In the genomic region with DNA sequence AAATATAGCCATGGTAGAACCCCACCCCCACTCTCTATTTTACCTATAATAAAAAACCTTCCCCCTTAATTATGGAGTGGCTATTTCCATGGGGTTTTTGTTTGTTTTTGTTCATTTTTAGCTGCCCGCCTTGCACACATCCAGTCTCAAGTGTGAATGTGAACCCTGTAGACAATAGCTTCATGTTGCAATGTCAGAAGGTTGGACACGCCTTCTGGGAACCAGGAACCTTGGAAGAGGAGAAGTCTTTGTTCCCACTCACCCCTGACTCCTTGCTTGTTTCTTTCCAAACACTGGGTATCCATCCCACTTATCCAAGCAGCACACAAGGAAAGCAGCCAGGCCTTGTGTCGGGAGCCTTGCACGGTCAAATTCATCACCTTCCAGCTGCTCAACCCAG, we compare ENCODE assay signal across 16 mouse cellular contexts. TPM values are rescaled to one million over a fixed set of nuclear protein-coding genes. Genes with fewer than 3 reads are reported as not detected.
DNase-seq lines count a peak whose midpoint lies in the region; ATAC-seq and TF ChIP-seq lines count a peak whose summit lies in the region.
"Had no signal": no experiment of that assay in that cellular context is flagged by ENCODE, and none has a peak within 500 bp of the region (broad histone marks: within the 10 kb centered on the region; RNA-seq: fewer than 3 reads in every experiment).

No protein-coding gene starts in this region.

- ATAC-seq in forebrain, postnatal 0 days = no peak
- no peak; the same call in 1 of the 2 replicates for ATAC-seq in lung, embryonic 14.5 days (ENCODE audit: insufficient read depth)
- no peak for ATAC-seq in limb, embryonic 11.5 days (ENCODE audit: insufficient number of reproducible peaks, low FRiP score, low TSS enrichment, low read depth)
- ATAC-seq: intestine, postnatal 0 days; liver, postnatal 0 days had no signal

- WGBS in forebrain, embryonic 10.5 days = 66% methylated on average over 4 of the region's 4 CpGs
- WGBS in forebrain, postnatal 0 days = 49% methylated on average over 4 of the region's 4 CpGs
- 38% methylated on average over 4 of the region's 4 CpGs for WGBS in lung, embryonic 14.5 days
- 54% methylated on average over 4 of the region's 4 CpGs for whole genome bisulfite sequencing in limb, embryonic 11.5 days

- peak overlapping the region; percentile 76 for H3K27ac ChIP-seq in forebrain, embryonic 10.5 days
- no peak overlapping the region for H3K27ac ChIP-seq in forebrain, postnatal 0 days (ENCODE audit: low read depth, low read length)
- H3K27ac ChIP-seq in lung, embryonic 14.5 days (ENCODE audit: low read depth) = peak overlapping the region; percentile 21; the same call in 1 of the 2 replicates
- H3K27ac ChIP-seq in limb, embryonic 11.5 days (replicated peaks; ENCODE audit: low read depth, low read length) = 0 out of 2 replicates have a peak overlapping the region, but pooled peaks have one; percentile 43
- H3K27ac ChIP-seq: heart, adult 2 months had no signal

- H3K9me3 ChIP-seq in forebrain, embryonic 10.5 days = no peaks in the 10 kb centered on the region
- H3K9me3 ChIP-seq in forebrain, postnatal 0 days (ENCODE audit: low read length) = no peaks in the 10 kb centered on the region
- no peaks in the 10 kb centered on the region for H3K9me3 ChIP-seq in lung, embryonic 14.5 days (ENCODE audit: low read depth, low read length)
- H3K9me3 ChIP-seq in E14TG2a.4 (ENCODE audit: low read length) = peaks cover 5% of the 10 kb centered on the region
- H3K9me3 ChIP-seq in limb, embryonic 11.5 days (ENCODE audit: control insufficient read depth, low read length) = no peaks in the 10 kb centered on the region
- H3K9me3 ChIP-seq: hindbrain, embryonic 13.5 days had no signal

- no peak for TF ChIP-seq CTCF in forebrain, postnatal 0 days (IDR thresholded peaks at IDR 0.05; ENCODE audit: low read depth)
- TF ChIP-seq CTCF in lung, embryonic 14.5 days (IDR thresholded peaks at IDR 0.05; ENCODE audit: low read depth) = no peak
- no peak for TF ChIP-seq CTCF in E14TG2a.4 (conservative IDR thresholded peaks at IDR 0.05; ENCODE audit: low read length)

- H3K4me2 ChIP-seq in forebrain, postnatal 0 days (ENCODE audit: low read depth) = no peak overlapping the region
- H3K4me2 ChIP-seq in lung, embryonic 14.5 days = no peak overlapping the region
- no peak overlapping the region for H3K4me2 ChIP-seq in limb, embryonic 11.5 days (ENCODE audit: low read depth, severe bottlenecking)
- H3K4me2 ChIP-seq: hindbrain, embryonic 13.5 days had no signal

- no peaks in the 10 kb centered on the region for H3K36me3 ChIP-seq in forebrain, embryonic 10.5 days (replicated peaks)
- H3K36me3 ChIP-seq in forebrain, postnatal 0 days (ENCODE audit: insufficient read depth) = no peaks in the 10 kb centered on the region
- no peaks in the 10 kb centered on the region for H3K36me3 ChIP-seq in lung, embryonic 14.5 days (ENCODE audit: insufficient read depth)
- H3K36me3 ChIP-seq in E14TG2a.4 (ENCODE audit: insufficient read depth, low read length) = no peaks in the 10 kb centered on the region
- H3K36me3 ChIP-seq in limb, embryonic 11.5 days (ENCODE audit: control insufficient read depth, insufficient read depth, low read length) = no peaks in the 10 kb centered on the region
- H3K36me3 ChIP-seq: hindbrain, embryonic 13.5 days had no signal

- peaks cover 27% of the 10 kb centered on the region for H3K4me1 ChIP-seq in forebrain, embryonic 10.5 days
- H3K4me1 ChIP-seq in forebrain, postnatal 0 days (ENCODE audit: insufficient read depth) = peaks cover 5% of the 10 kb centered on the region
- H3K4me1 ChIP-seq in lung, embryonic 14.5 days (ENCODE audit: insufficient read depth) = no peaks in the 10 kb centered on the region
- peaks cover 24% of the 10 kb centered on the region for H3K4me1 ChIP-seq in E14TG2a.4 (replicated peaks; ENCODE audit: low read depth, low read length)
- H3K4me1 ChIP-seq in limb, embryonic 11.5 days (ENCODE audit: control insufficient read depth, insufficient read depth, low read length) = peaks cover 7% of the 10 kb centered on the region; the same call in 1 of the 2 replicates

- H3K27me3 ChIP-seq in forebrain, embryonic 10.5 days (ENCODE audit: poor library complexity, severe bottlenecking) = no peaks in the 10 kb centered on the region
- no peaks in the 10 kb centered on the region for H3K27me3 ChIP-seq in forebrain, postnatal 0 days (ENCODE audit: insufficient read depth, low read length)
- no peaks in the 10 kb centered on the region for H3K27me3 ChIP-seq in lung, embryonic 14.5 days (ENCODE audit: insufficient read depth, low read length)
- no peaks in the 10 kb centered on the region for H3K27me3 ChIP-seq in E14TG2a.4 (ENCODE audit: insufficient read depth, low read length)
- no peaks in the 10 kb centered on the region for H3K27me3 ChIP-seq in limb, embryonic 11.5 days (ENCODE audit: control insufficient read depth, insufficient read depth, low read length)

- no peak overlapping the region for H3K4me3 ChIP-seq in forebrain, embryonic 10.5 days
- no peak overlapping the region for H3K4me3 ChIP-seq in forebrain, postnatal 0 days (ENCODE audit: low read depth, low read length)
- H3K4me3 ChIP-seq in lung, embryonic 14.5 days (ENCODE audit: low read depth, low read length) = no peak overlapping the region
- H3K4me3 ChIP-seq in E14TG2a.4 (replicated peaks; ENCODE audit: low read length) = 0 out of 2 replicates have a peak overlapping the region, but pooled peaks have one; percentile 10
- no peak overlapping the region for H3K4me3 ChIP-seq in limb, embryonic 11.5 days (ENCODE audit: low read depth, low read length)
- H3K4me3 ChIP-seq: heart, adult 2 months; hindbrain, embryonic 13.5 days had no signal

- H3K9ac ChIP-seq in forebrain, postnatal 0 days = no peak overlapping the region
- H3K9ac ChIP-seq in lung, embryonic 14.5 days = no peak overlapping the region
- no peak overlapping the region for H3K9ac ChIP-seq in limb, embryonic 11.5 days (ENCODE audit: low read length)
- H3K9ac ChIP-seq: hindbrain, embryonic 13.5 days; liver, postnatal 0 days had no signal

- DNase-seq in forebrain, embryonic 10.5 days (ENCODE audit: extremely low spot score, low spot score) = no peak
- no peak for DNase-seq in forebrain, postnatal 0 days
- DNase-seq in lung, embryonic 14.5 days = peak; percentile 20
- no peak for DNase-seq in lung, postnatal 4 days
- no peak for DNase-seq in limb, embryonic 11.5 days (ENCODE audit: low spot score)
- DNase-seq in right cerebral cortex, postnatal 10 days (ENCODE audit: low spot score in 2 of 2) = no peak
- no peak for DNase-seq in gastrocnemius, postnatal 14 days
- DNase-seq: adrenal gland, adult 8-10 months; heart, adult 2 months; kidney, postnatal 14 days; liver; liver, postnatal 0 days; thymus, adult 18-20 months had no signal

- intact Hi-C loops in gastrocnemius, postnatal 14 days (cut with DNase I; ENCODE audit: low total_unique reads) = loop anchor here (5.0 kb wide), 2 partner anchors 123 to 268 kb away; no protein-coding TSS in a partner anchor

RNA-seq across cellular contexts. Expression of a gene that starts 48.5 kb away (rescaled TPM):
- polyA plus RNA-seq in forebrain, embryonic 10.5 days (2016; fragmentation: Nextera tagmentation; extraction: Ambion mirVana) = 0.30 and 0.50 TPM in 2 replicates
- 1.3 TPM in 2 replicates for total RNA-seq in forebrain, postnatal 0 days (2014; rRNA removed)
- 1.1 and 1.2 TPM in 2 replicates for polyA plus RNA-seq in forebrain, postnatal 0 days (2015; fragmentation: Nextera tagmentation; extraction: Ambion mirVana)
- polyA plus RNA-seq in lung, embryonic 14.5 days (2014; fragmentation: Nextera tagmentation; extraction: Ambion mirVana) = 3.0 and 3.7 TPM in 2 replicates
- polyA plus RNA-seq in limb, embryonic 11.5 days (2014; fragmentation: Nextera tagmentation; extraction: Ambion mirVana) = 0.36 and 0.40 TPM in 2 replicates
- 1 to 10 TPM; 5.3 to 6.3 TPM for total RNA-seq in gastrocnemius, postnatal 14 days (2021)
